Mouse (Mus musculus) megakaryocyte, adult 5-6 weeks (primary cell): Measurements from ENCODE around the gene Lacc1. TPM values are rescaled to one million over a fixed set of nuclear protein-coding genes. Genes with fewer than 3 reads are reported as not detected.

Source experiments
- ATAC-seq: 2 replicates; pipeline ENCODE4 v1.8.0; 2016; ENCODE audit warnings: mild to moderate bottlenecking, inconsistent platforms; ENCODE audit not compliant: poor library complexity, severe bottlenecking
- total RNA-seq, 2 experiments: library from RNA; stranded (forward) in 1 of 2; stranded (reverse) in 1 of 2; fragments of 153-499, 151-499 nt in 1 of 2; fragments of 221-1000, 200-1000 nt in 1 of 2; gene quantifications; 2 replicates each; pipeline versions ENCODE4 v1.2.3 to v1.2.4; 2015 to 2017

The Lacc1 gene
- total RNA-seq, 2 experiments from 2014 or later = 6.5 to 11.4 TPM

GRCm38 (mm10) chr14:76981176-76981575 is 55.5 kb downstream of the Lacc1 start:
- no peak for ATAC-seq

DNA sequence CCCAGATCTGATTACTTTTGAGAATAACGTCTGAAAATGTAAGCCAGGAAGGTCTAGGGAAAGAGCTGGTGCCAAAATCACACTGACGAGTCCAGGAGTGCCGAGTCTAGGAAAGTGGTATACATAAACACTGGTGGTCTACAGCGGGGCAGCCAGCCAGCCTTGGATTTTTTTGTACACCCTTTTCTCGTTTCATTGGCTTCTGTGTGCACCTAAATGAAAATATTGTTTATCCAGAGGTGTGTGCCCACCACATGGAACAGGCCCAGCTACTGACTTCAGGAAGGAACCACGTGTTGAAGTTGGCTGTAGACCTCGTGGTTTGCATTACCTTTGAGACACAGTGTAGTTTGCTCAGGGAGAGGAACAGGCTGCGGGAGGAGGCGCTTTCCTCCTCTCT is 57.1 kb downstream of the Lacc1 start:
- no peak for ATAC-seq

Other genes starting within 250 kb of the Lacc1 start
- 2.7 and 3.7 TPM in 2 replicates for gene Ccdc122, start 132 bp downstream of the Lacc1 start, total RNA-seq (2015)
- gene Ccdc122, start 132 bp downstream of the Lacc1 start, total RNA-seq (2017) = 4.7 TPM in 2 replicates
- not detected in 2 replicates for gene Enox1, start 119.9 kb upstream of the Lacc1 start, total RNA-seq (2015)
- 0.41 TPM in 1 of 2 replicates, not detected in the other for gene Enox1, start 119.9 kb upstream of the Lacc1 start, total RNA-seq (2017)